Mouse (Mus musculus) c-Kit-positive CD71-positive TER-119-positive erythroid progenitor cells, embryonic 14.5 days (primary cell): ENCODE measurements around the gene Ptprn2.
A peak's percentile ranks its signal among the peaks of the same experiment; 100 is the strongest.
"Not testable (repeated sequence)": the region's sequence is repeated elsewhere in the genome, so short reads cannot be mapped to it uniquely, and the experiment has no call there.

ENCODE experiments used
- DNase-seq: peaks from one replicate; pipeline ENCODE4 v3.0.0-alpha.2; 2013; ENCODE audit warnings: low spot score

Gene Ptprn2

GRCm38 (mm10) chr12:116485591-116486403, at the start of gene Ptprn2:
Gene Ptprn2, plus strand, starts transcription at chr12:116485720.
- peak; percentile 58 for DNase-seq

- no peak for DNase-seq
Observed at GRCm38 (mm10) chr12:116436125-116436524, 49.4 kb upstream of the Ptprn2 start.

- no peak for DNase-seq
Observed at GRCm38 (mm10) chr12:116438591-116438990, 46.9 kb upstream of the Ptprn2 start.

- DNase-seq = no peak
Observed at GRCm38 (mm10) chr12:116442184-116442583, 43.3 kb upstream of the Ptprn2 start.

GRCm38 (mm10) chr12:116449536-116449935, 36.0 kb upstream of the Ptprn2 start:
- DNase-seq = no peak

- DNase-seq = no peak
Observed at GRCm38 (mm10) chr12:116460379-116461065, 25.0 kb upstream of the Ptprn2 start.

- no peak for DNase-seq
Observed at GRCm38 (mm10) chr12:116467030-116467429, 18.5 kb upstream of the Ptprn2 start.

GRCm38 (mm10) chr12:116468348-116468747, 17.2 kb upstream of the Ptprn2 start:
- no peak for DNase-seq

- no peak for DNase-seq
Observed at GRCm38 (mm10) chr12:116469096-116469495, 16.4 kb upstream of the Ptprn2 start.

- DNase-seq = no peak
Observed at GRCm38 (mm10) chr12:116473264-116473663, 12.3 kb upstream of the Ptprn2 start.

GRCm38 (mm10) chr12:116473761-116474160, 11.8 kb upstream of the Ptprn2 start:
- DNase-seq = no peak

- no peak for DNase-seq
Observed at GRCm38 (mm10) chr12:116474676-116475075, 10.8 kb upstream of the Ptprn2 start.

- no peak for DNase-seq
Observed at GRCm38 (mm10) chr12:116478771-116479170, 6.7 kb upstream of the Ptprn2 start.

GRCm38 (mm10) chr12:116481921-116482320, 3.6 kb upstream of the Ptprn2 start:
- no peak for DNase-seq

GRCm38 (mm10) chr12:116483581-116483980, 1.9 kb upstream of the Ptprn2 start:
- DNase-seq = no peak

- DNase-seq = no peak
Observed at GRCm38 (mm10) chr12:116484991-116485390, 529 bp upstream of the Ptprn2 start.

- no peak for DNase-seq
Observed at GRCm38 (mm10) chr12:116486404-116486730, 847 bp downstream of the Ptprn2 start.

GRCm38 (mm10) chr12:116488836-116489235, 3.3 kb downstream of the Ptprn2 start:
- no peak for DNase-seq

- no peak for DNase-seq
Observed at GRCm38 (mm10) chr12:116490575-116491356, 5.2 kb downstream of the Ptprn2 start.

GRCm38 (mm10) chr12:116498666-116499065, 13.1 kb downstream of the Ptprn2 start:
- DNase-seq = no peak

- no peak for DNase-seq
Observed at GRCm38 (mm10) chr12:116500652-116501051, 15.1 kb downstream of the Ptprn2 start.

- no peak for DNase-seq
Observed at GRCm38 (mm10) chr12:116512482-116512881, 27.0 kb downstream of the Ptprn2 start.

- not testable (repeated sequence) for DNase-seq
Observed at GRCm38 (mm10) chr12:116513788-116514187, 28.3 kb downstream of the Ptprn2 start.
